Mouse (Mus musculus) adrenal gland, adult 18-20 months (tissue): ENCODE measurements around the gene Asprv1. TPM values are rescaled to one million over a fixed set of nuclear protein-coding genes. Genes with fewer than 3 reads are reported as not detected.

Source experiments
- DNase-seq, 2 experiments: peaks; one replicate each; pipeline ENCODE4 v3.0.0; 2021 to 2022; ENCODE audit warnings: low spot score in 2 of 2
- total RNA-seq, 2 experiments: library from RNA; stranded (reverse); gene quantifications; 1 replicate in 1 of 2; 2 replicates in 1 of 2; pipeline ENCODE4 v1.2.3; 2021

Gene Asprv1
- total RNA-seq, 2 experiments from 2014 or later, result 0.32 TPM; not detected in 1

GRCm38 (mm10) chr6:86610714-86611113 is 17.2 kb upstream of the Asprv1 start:
- no peak for DNase-seq

- no peak for DNase-seq
These were observed 12.7 kb upstream of the Asprv1 start for GRCm38 (mm10) chr6:86615301-86615700.

- no peak for DNase-seq
These were observed 4.8 kb upstream of the Asprv1 start for GRCm38 (mm10) chr6:86623201-86623600.

- no peak for DNase-seq
These were observed 3.6 kb upstream of the Asprv1 start for GRCm38 (mm10) chr6:86624074-86625030.

- DNase-seq, result no peak
These were observed 2.2 kb downstream of the Asprv1 start for GRCm38 (mm10) chr6:86630141-86630540.

- peak in 1 of 2 experiments; percentile 33 for DNase-seq
These were observed 8.5 kb downstream of the Asprv1 start for GRCm38 (mm10) chr6:86636495-86636894.

- no peak for DNase-seq
These were observed 9.3 kb downstream of the Asprv1 start for GRCm38 (mm10) chr6:86637171-86637835.

- no peak for DNase-seq
These were observed 9.9 kb downstream of the Asprv1 start for GRCm38 (mm10) chr6:86637860-86638259.

- no peak for DNase-seq
These were observed 10.5 kb downstream of the Asprv1 start for GRCm38 (mm10) chr6:86638434-86638833.

- no peak for DNase-seq
These were observed 11.5 kb downstream of the Asprv1 start for GRCm38 (mm10) chr6:86639180-86640160.

GRCm38 (mm10) chr6:86640161-86640560 is 12.2 kb downstream of the Asprv1 start:
- DNase-seq, result no peak

- peak in 1 of 2 experiments; percentile 19 for DNase-seq
These were observed 12.8 kb downstream of the Asprv1 start for GRCm38 (mm10) chr6:86640776-86641175.

- DNase-seq, result no peak
These were observed 13.8 kb downstream of the Asprv1 start for GRCm38 (mm10) chr6:86641716-86642115.

GRCm38 (mm10) chr6:86644775-86645400 is 16.9 kb downstream of the Asprv1 start:
- no peak for DNase-seq

GRCm38 (mm10) chr6:86645551-86645950 is 17.6 kb downstream of the Asprv1 start:
- DNase-seq, result no peak

- DNase-seq, result no peak
These were observed 18.2 kb downstream of the Asprv1 start for GRCm38 (mm10) chr6:86646143-86646542.

- no peak for DNase-seq
These were observed 25.1 kb downstream of the Asprv1 start for GRCm38 (mm10) chr6:86653026-86653425.

- DNase-seq, result no peak
These were observed 26.4 kb downstream of the Asprv1 start for GRCm38 (mm10) chr6:86654270-86654916.

GRCm38 (mm10) chr6:86658501-86658900 is 30.5 kb downstream of the Asprv1 start:
- DNase-seq, result no peak
